Mouse (Mus musculus): Measurements from ENCODE around the gene Ppm1b.

GRCm38 (mm10) chr17:84942358-84943032 lies 14.0 kb upstream of the Ppm1b start:
- TF ChIP-seq CTCF (IDR thresholded peaks at IDR 0.05; ENCODE audit: low read depth): no peak
- TF ChIP-seq EP300 (optimal IDR thresholded peaks at IDR 0.05): no peak
